Mouse (Mus musculus): ENCODE data around the gene Dclre1c. TPM values are rescaled to one million over a fixed set of nuclear protein-coding genes. Genes with fewer than 3 reads are reported as not detected.
"Not testable (repeated sequence)": the region's sequence is repeated elsewhere in the genome, so short reads cannot be mapped to it uniquely, and the experiment has no call there.

Gene Dclre1c
- total RNA-seq (2021) = 1 to 10 TPM; 2.5 to 2.6 TPM
- long read RNA-seq, experiment 1, partial matches to known transcripts = 0 of 2 reads
- long read RNA-seq, experiment 1, other reads (novel, unspliced or antisense) = 1 of 2 reads
- long read RNA-seq, experiment 2 = 0 reads

GRCm38 (mm10) chr2:3423841-3424578 is at the start of gene Dclre1c:
TSS of gene Dclre1c (plus strand) at chr2:3424131.
- peak; percentile 90 for DNase-seq (ENCODE audit: low spot score)

GRCm38 (mm10) chr2:3387105-3387860 is 36.6 kb upstream of the Dclre1c start:
- no peak for DNase-seq (ENCODE audit: low spot score)

DNA sequence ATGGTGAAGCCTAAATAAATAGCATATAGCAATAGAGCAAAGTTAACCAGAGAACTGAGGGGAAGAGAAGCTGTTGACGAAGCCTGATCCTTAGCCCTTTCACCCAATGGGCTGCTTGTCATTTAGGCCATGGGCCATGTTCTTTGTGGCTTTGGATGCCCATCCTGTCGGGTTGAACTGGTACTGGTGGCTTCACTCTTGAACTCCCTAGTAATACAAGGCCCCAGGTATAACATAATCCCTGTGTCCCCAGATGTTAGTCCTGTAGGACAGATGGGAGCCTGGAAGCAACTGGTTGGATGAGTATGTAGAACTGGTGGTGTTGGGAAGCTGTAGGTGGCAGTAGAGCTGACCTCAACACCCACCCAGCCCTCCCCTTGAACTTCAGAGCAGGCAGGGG is 32.0 kb upstream of the Dclre1c start:
- DNase-seq (ENCODE audit: low spot score) = no peak

DNA sequence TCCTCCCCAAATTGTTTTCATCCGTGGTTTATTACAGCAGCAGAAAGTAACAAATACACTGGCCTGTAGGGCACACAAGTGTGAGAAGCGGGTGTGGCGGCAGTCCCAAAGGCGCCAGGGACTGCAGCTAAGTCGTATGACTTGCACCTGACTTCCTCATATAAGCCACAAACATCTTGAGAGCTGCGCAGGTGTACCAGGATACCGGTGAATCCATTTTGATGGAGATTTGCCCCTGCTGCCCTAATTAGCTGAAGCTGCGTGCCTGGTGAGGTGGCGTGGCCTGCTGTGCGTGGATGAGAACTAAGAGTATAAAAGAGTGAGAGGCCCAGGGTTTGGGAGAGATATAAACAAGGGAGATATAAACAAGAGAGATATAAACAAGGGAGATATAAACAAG is 26.8 kb upstream of the Dclre1c start, which contains the start of gene Olah:
TSS of gene Olah (minus strand) at position 101 of the 400 bp plus-strand sequence.
- not testable (repeated sequence) for DNase-seq (ENCODE audit: low spot score)

GRCm38 (mm10) chr2:3405981-3406380 is 17.9 kb upstream of the Dclre1c start:
- DNase-seq (ENCODE audit: low spot score) = no peak

DNA sequence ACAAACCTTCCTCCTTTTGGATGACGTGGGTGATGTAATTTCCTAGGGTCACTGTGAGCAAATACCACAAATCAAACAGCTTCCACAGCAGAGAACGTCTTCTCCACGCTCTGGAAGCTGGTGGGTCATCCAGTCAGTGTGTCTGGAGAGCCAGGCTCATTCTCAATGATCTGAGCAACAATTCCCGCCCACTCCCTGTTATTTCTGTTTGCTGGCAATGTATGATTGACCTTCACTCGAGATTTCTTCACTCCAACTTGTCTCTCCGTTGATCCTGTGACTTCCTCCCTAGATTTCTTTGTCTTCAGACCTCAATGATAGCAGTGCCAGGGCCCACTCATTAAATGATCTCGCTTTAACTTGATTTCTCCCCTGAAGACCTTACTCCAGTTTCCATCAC is 16.2 kb upstream of the Dclre1c start:
- no peak for DNase-seq (ENCODE audit: low spot score)

- peak; percentile 44 for DNase-seq (ENCODE audit: low spot score)
These were observed 9.7 kb upstream of the Dclre1c start for GRCm38 (mm10) chr2:3414241-3414640.

DNA sequence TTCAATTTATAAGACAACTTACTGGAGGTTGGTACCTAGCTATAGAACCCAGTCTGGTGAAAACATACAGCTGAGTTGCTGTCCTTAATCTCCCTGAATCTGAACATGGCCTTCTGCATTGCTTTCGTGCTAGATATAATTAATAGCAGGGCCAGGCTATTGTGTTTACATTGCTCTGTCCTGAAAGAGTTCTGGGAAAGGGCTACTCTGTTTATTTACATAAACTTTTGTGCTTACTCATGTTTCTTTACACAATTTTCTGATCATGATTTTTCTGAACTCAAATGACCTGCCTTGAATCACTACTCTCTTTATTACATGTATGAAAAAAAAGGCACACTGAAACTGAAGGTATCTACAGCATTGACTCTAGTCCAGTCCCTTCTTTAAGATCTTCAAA is 8.3 kb upstream of the Dclre1c start:
- DNase-seq (ENCODE audit: low spot score) = no peak

GRCm38 (mm10) chr2:3418883-3419431 is 5.0 kb upstream of the Dclre1c start:
- DNase-seq (ENCODE audit: low spot score) = peak; percentile 96

- DNase-seq (ENCODE audit: low spot score) = no peak
These were observed 3.8 kb upstream of the Dclre1c start for GRCm38 (mm10) chr2:3420157-3420556.

GRCm38 (mm10) chr2:3422548-3422947 is 1.4 kb upstream of the Dclre1c start, which contains the start of gene Meig1:
TSS of gene Meig1 (minus strand) at chr2:3422648.
- no peak for DNase-seq (ENCODE audit: low spot score)

GRCm38 (mm10) chr2:3424579-3424910 is 614 bp downstream of the Dclre1c start:
- no peak for DNase-seq (ENCODE audit: low spot score)

DNA sequence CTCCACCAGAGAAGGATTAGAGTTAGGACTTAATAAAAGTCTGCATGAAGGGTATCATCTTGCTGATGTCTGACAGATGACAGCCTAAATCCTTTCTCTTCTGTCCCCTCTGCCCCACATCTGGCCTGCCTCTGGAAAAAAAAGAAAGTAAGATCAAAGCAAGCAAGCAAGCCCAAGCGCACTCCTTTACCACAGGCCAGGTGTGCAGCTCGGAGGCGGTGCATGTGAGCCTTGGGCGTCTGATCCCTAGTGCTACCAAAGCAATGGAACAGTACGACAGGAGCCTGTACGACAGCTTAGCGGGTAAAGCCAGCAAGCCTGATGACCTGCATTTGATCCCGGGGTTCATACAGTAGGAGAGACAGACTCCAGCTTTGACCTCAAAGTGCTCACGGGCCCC is 7.0 kb downstream of the Dclre1c start:
- DNase-seq (ENCODE audit: low spot score) = no peak

GRCm38 (mm10) chr2:3435369-3436061 is 11.6 kb downstream of the Dclre1c start:
- no peak for DNase-seq (ENCODE audit: low spot score)

GRCm38 (mm10) chr2:3437956-3438355 is 14.0 kb downstream of the Dclre1c start:
- no peak for DNase-seq (ENCODE audit: low spot score)

- no peak for DNase-seq (ENCODE audit: low spot score)
These were observed 20.3 kb downstream of the Dclre1c start for GRCm38 (mm10) chr2:3444206-3444605.

DNA sequence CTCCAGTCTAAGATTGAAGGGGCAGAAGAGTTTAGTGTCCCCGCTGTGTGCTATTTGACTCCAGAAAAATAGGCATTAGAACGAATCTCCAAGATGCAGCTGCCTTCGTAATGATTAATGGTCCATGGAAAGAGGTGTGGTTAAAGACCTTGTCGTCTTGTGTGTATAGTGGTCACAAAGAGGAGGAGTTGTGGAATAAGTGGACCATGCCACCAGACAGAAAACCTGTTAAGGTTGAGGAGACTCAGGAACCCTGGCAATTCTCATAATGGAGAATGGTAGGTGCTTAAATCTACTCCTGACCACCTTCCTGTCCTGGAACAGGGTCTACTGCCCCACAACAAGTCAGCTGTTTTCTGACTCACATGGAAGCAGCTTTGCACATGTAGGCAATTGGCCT is 22.1 kb downstream of the Dclre1c start:
- no peak for DNase-seq (ENCODE audit: low spot score)

GRCm38 (mm10) chr2:3449431-3449830 is 25.5 kb downstream of the Dclre1c start:
- no peak for DNase-seq (ENCODE audit: low spot score)

- DNase-seq (ENCODE audit: low spot score) = no peak
These were observed 29.2 kb downstream of the Dclre1c start for GRCm38 (mm10) chr2:3453096-3453495.

DNA sequence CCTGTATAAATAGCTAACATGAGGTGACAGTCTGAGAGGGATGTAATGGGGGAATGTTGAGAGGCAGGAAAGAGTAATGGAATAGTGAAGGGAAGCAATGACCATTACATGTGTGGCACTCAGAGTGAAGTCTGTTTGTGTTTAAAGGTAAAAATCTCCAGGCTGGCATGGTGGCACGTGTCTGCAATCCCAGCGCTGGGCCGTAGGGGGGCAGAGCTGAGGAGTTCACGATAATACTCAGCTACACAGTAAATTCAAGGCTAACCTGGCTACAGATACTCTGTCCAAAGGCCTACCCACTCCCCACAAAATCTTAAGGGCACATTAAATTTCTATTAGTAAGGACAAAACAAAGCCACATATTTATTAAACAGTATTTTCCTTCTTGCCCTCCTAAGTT is 32.7 kb downstream of the Dclre1c start:
- DNase-seq (ENCODE audit: low spot score) = no peak

DNA sequence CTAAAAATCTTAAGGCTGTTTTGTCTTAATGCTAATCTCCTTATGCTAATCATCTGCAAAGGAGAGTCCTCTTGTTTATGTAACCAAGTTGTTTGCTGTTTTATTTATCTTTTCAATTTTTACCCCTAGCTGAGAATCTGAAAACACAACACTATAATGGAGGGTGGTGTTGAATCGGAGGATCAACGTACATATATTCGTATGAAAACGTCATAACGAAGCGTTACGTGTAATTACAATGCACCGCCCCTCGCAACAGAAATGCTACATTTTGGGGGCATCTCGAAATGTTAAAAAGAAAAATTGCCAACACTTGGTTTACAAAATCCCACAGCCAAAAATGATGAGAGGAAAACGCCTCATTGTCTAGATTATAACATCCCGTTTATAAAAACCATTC is 50.0 kb downstream of the Dclre1c start:
- no peak for DNase-seq (ENCODE audit: low spot score)

- peak; percentile 16 for DNase-seq (ENCODE audit: low spot score)
These were observed 50.5 kb downstream of the Dclre1c start for GRCm38 (mm10) chr2:3474361-3474805.
